Mouse (Mus musculus): ENCODE results near the gene Hes7. TPM values are rescaled to one million over a fixed set of nuclear protein-coding genes. Genes with fewer than 3 reads are reported as not detected.
A peak's percentile ranks its signal among the peaks of the same experiment; 100 is the strongest.

Gene Hes7
- polyA plus RNA-seq, 1 experiment from 2014 or later, result 0.09 TPM

DNA sequence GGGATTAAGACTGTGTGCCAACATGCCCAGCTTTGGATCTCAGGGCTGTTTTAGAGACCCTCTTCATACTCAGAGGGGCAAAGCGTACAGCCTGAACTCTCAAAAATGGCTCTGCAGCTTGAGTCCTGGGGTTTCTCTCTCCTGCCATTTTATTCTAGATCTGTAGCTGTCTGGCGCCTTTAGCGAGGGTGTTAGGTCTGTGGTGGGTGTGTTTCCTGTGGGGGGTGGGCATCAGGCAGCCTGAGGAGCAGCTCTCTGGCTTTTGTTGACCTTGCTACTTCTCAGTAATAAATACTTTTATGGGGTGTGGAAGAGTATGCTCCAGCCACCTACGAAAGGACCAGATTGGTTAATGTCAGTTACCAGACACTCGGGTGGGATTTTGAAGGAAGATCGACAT is 42.2 kb upstream of the Hes7 start:
- Histone ChIP-seq H3K27ac (replicated peaks) (no peak overlapping the region), H3K9me3 (replicated peaks) (no peaks in the 10 kb centered on the region), H3K4me1 (peaks cover 10% of the 10 kb centered on the region), H3K4me3 (no peak overlapping the region), H3K36me3 (no peaks in the 10 kb centered on the region), H3K27me3 (ENCODE audit: low read depth, poor library complexity, severe bottlenecking) (no peaks in the 10 kb centered on the region)
- no peak for DNase-seq (ENCODE audit: low spot score)
- 82% methylated on average over 6 of the region's 6 CpGs for WGBS

DNA sequence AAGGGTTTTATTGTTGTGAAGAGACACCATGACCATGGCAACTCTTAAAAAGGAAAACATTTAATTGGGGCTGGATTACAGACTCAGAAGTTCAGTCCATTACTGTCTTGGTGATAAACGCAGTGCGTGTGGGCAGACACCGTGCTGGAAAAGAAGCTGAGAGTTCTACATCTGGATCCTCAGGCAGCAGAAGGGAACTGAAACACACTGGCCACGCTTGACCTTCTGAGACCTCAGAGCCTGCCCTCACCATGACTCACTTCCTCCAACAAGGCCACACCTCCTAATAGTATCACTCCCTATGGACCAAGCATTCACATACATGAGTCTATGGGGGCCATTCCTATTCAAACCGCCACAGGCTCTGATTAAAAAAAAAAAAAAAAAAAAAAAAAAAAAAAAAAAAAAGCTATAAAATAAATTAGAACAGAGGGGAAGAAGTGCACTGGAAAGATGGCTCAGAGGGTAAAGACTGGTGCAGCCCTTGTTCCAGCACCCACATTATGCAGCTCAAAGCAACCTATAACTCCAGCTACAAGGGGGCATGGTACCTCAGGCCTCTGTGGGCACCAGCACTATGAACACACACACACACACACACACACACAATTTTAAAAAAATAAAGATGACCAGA is 41.3 kb upstream of the Hes7 start:
- 91% methylated on average over 5 of the region's 5 CpGs for WGBS
- DNase-seq (ENCODE audit: low spot score), result no peak
- Histone ChIP-seq H3K4me3 (no peak overlapping the region), H3K4me1 (peaks cover 10% of the 10 kb centered on the region), H3K27ac (replicated peaks) (no peak overlapping the region), H3K36me3 (no peaks in the 10 kb centered on the region), H3K9me3 (replicated peaks) (no peaks in the 10 kb centered on the region), H3K27me3 (ENCODE audit: low read depth, poor library complexity, severe bottlenecking) (no peaks in the 10 kb centered on the region)

DNA sequence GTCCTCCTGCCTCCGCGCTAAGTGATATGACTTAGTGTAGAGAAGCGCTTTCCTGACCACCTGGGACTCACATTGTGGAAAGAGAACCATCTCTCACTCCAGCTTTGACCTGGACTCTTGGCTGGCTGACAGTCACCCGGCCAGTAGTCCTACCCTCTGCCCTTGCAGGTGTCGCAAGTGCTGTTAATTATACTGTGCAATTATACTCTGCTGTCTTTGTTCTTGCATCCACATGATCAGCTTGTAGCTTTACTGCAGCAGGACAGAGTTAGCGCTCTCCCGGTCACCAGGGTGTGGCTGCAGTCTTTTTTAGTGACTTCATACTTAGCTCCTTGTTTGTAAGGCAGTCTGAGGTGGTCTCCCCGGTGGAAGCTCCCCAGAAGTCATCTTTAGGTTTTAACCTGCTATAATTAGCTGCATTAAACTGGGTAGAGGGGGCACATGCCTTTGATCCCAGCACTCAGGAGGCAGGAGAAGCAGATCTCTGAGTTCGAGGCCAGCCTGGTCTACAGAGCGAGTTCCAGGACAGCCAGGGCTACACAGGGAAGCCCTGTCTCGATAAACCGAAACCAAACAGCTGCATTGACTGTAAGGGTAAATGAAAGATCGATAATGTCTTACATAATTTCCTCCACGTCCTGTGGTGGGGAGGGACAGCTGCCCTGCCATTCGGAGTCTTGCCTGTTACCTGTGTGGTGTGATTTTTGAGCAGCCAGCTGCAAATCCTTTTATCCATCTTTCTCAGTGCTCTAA is 39.9 kb upstream of the Hes7 start:
- Histone ChIP-seq H3K27ac (replicated peaks) (no peak overlapping the region), H3K36me3 (no peaks in the 10 kb centered on the region), H3K9me3 (replicated peaks) (no peaks in the 10 kb centered on the region), H3K27me3 (ENCODE audit: low read depth, poor library complexity, severe bottlenecking) (no peaks in the 10 kb centered on the region), H3K4me3 (no peak overlapping the region), H3K4me1 (no peaks in the 10 kb centered on the region)
- DNase-seq (ENCODE audit: low spot score), result no peak
- WGBS, result 89% methylated on average over 15 of the region's 15 CpGs

DNA sequence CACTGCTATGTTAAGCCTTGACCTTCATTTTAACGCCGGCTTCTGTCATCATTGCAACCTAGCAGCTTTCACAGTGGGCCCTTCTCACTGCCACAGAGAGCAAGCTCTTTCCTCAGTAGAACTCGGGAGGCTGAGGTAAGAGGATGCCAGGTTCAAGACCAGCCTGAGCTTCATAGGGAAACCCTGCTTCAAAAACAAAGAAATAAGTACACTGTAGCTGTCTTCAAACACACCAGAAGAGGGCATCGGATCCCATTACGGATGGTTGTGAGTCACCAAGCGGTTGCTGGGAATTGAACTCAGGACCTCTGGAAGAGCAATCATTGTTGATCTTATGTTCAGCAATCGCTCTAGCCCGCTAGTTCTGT is 39.4 kb upstream of the Hes7 start:
- 87% methylated on average over 8 of the region's 8 CpGs for WGBS
- Histone ChIP-seq H3K9me3 (replicated peaks) (no peaks in the 10 kb centered on the region), H3K4me1 (no peaks in the 10 kb centered on the region; the same call in 1 of the 2 replicates), H3K4me3 (no peak overlapping the region), H3K27me3 (ENCODE audit: low read depth, poor library complexity, severe bottlenecking) (no peaks in the 10 kb centered on the region), H3K36me3 (no peaks in the 10 kb centered on the region), H3K27ac (replicated peaks) (no peak overlapping the region)
- no peak for DNase-seq (ENCODE audit: low spot score)

DNA sequence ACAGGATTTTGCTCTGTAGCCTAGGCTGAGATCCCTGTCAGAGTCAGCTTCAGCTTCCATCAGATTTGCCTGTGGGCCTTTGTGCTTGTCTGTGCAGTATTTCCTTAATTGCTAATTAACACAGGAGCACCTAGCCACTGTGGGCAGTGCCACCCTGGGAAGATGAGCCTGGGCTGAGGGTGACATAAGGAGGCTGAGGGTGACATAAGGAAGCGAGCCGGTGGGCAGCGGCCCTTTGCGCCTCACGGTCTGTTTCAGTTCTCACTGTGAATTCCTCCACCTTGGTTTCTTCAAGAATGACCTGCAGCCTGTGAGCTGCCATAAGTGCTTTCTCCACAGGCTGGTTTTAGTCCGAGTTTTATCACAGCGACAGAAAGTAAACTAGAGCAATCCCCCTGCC is 38.6 kb upstream of the Hes7 start:
- Histone ChIP-seq H3K4me3 (no peak overlapping the region), H3K27me3 (ENCODE audit: low read depth, poor library complexity, severe bottlenecking) (no peaks in the 10 kb centered on the region), H3K9me3 (replicated peaks) (no peaks in the 10 kb centered on the region), H3K4me1 (no peaks in the 10 kb centered on the region; the same call in 1 of the 2 replicates), H3K27ac (replicated peaks) (no peak overlapping the region), H3K36me3 (no peaks in the 10 kb centered on the region)
- no peak for DNase-seq (ENCODE audit: low spot score)
- WGBS, result 93% methylated on average over 7 of the region's 7 CpGs

DNA sequence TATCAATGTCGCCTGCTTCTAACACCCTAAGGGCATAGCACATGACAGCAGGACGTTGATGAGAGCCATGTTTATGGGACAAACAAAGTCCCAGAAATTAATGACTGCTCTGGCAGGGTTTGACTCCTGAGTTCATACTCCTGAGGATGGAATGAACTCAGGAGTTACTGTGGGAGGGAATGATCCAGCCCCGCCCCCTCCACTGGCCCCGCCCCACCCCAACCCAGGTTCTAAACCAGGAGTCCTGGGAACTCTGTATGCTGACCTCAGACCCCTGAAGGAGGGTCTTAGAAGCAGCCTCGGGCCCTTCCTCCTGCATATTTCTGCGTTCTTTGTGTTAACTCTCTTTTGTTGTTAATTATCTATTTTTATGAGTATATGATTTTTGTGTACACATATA is 34.6 kb upstream of the Hes7 start:
- no peaks in the 10 kb centered on the region for H3K27me3 ChIP-seq (ENCODE audit: low read depth, poor library complexity, severe bottlenecking)
- DNase-seq (ENCODE audit: low spot score), result no peak
- WGBS, result 63% methylated on average over 6 of the region's 6 CpGs
- peaks cover 12% of the 10 kb centered on the region for H3K36me3 ChIP-seq
- no peak overlapping the region for H3K4me3 ChIP-seq
- no peak overlapping the region for H3K27ac ChIP-seq (replicated peaks)
- H3K9me3 ChIP-seq (replicated peaks), result no peaks in the 10 kb centered on the region
- peaks cover 38% of the 10 kb centered on the region for H3K4me1 ChIP-seq

DNA sequence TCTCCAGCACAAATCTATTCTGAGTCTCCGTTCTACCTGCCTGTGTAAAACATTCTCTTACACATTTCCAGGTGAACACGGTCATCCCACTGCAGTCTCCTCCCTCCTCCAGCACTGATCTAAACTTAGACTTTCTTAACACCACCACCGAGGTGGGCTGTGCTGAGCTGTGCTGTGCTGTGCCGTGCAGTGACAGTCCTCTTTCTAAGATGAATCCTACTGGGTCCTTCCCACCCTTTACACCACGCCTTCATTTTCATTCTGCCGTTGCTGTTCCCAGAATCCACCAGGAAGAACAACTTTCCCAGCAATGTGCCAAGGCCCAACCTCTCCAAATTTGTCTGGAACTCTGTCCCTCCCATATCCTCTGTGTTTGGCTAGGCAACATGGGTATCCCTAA is 33.8 kb upstream of the Hes7 start:
- H3K4me1 ChIP-seq, result peaks cover 42% of the 10 kb centered on the region
- H3K36me3 ChIP-seq, result peaks cover 20% of the 10 kb centered on the region
- no peaks in the 10 kb centered on the region for H3K27me3 ChIP-seq (ENCODE audit: low read depth, poor library complexity, severe bottlenecking)
- no peak overlapping the region for H3K4me3 ChIP-seq
- H3K27ac ChIP-seq (replicated peaks), result no peak overlapping the region
- H3K9me3 ChIP-seq (replicated peaks), result no peaks in the 10 kb centered on the region
- WGBS, result 77% methylated on average over 6 of the region's 6 CpGs
- DNase-seq (ENCODE audit: low spot score), result no peak

DNA sequence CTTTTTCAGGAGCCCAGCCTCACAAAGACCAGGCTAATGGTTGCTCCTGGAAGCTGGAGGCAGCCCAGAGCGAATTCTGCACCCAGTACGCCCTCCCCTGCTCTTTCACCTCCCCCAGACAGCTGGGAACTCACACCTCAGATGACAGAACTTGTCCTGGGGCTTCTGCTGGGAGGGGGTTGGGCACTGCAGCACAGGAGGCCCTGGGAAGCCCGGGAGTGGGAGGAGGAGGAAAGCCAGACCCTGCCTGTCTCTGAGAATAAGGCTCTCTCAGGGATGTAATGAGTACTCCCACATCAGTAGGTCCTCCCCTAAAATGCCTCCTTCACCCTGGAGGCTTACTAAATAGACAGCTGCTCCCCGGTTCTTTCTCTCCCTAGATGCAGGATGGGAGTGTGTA is 33.1 kb upstream of the Hes7 start:
- peaks cover 27% of the 10 kb centered on the region for H3K36me3 ChIP-seq
- 48% methylated on average over 4 of the region's 4 CpGs for WGBS
- peak overlapping the region; percentile 57; the same call in 1 of the 2 replicates for H3K27ac ChIP-seq (replicated peaks)
- no peaks in the 10 kb centered on the region for H3K27me3 ChIP-seq (ENCODE audit: low read depth, poor library complexity, severe bottlenecking)
- H3K4me3 ChIP-seq, result 0 out of 2 replicates have a peak overlapping the region, but pooled peaks have one; percentile 16
- no peak for DNase-seq (ENCODE audit: low spot score)
- peaks cover 49% of the 10 kb centered on the region for H3K4me1 ChIP-seq
- no peaks in the 10 kb centered on the region for H3K9me3 ChIP-seq (replicated peaks)

DNA sequence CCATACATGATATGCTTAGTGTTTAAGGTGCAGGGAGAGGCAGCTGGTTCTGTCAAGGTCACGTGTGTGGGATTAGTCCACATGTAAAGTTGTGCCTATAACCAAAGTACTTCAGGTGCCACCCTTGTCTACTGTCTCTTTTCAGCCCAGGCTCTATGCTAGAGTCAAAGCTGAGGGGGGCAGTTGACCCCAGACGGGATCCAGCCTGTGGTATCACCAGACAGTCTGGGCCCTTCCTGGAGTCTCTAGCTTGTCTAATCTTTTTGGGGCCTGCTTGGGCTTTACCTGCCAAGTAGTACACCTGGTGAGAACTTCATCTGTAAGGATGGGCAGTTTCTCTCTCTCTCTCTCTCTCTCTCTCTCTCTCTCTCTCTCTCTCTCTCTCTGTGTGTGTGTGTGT is 32.6 kb upstream of the Hes7 start:
- peaks cover 29% of the 10 kb centered on the region for H3K36me3 ChIP-seq
- peaks cover 51% of the 10 kb centered on the region for H3K4me1 ChIP-seq
- 69% methylated on average over 2 of the region's 2 CpGs for WGBS
- H3K27me3 ChIP-seq (ENCODE audit: low read depth, poor library complexity, severe bottlenecking), result no peaks in the 10 kb centered on the region
- DNase-seq (ENCODE audit: low spot score), result no peak
- H3K4me3 ChIP-seq, result peak overlapping the region; percentile 83
- H3K9me3 ChIP-seq (replicated peaks), result no peaks in the 10 kb centered on the region
- H3K27ac ChIP-seq (replicated peaks), result peak overlapping the region; percentile 99

DNA sequence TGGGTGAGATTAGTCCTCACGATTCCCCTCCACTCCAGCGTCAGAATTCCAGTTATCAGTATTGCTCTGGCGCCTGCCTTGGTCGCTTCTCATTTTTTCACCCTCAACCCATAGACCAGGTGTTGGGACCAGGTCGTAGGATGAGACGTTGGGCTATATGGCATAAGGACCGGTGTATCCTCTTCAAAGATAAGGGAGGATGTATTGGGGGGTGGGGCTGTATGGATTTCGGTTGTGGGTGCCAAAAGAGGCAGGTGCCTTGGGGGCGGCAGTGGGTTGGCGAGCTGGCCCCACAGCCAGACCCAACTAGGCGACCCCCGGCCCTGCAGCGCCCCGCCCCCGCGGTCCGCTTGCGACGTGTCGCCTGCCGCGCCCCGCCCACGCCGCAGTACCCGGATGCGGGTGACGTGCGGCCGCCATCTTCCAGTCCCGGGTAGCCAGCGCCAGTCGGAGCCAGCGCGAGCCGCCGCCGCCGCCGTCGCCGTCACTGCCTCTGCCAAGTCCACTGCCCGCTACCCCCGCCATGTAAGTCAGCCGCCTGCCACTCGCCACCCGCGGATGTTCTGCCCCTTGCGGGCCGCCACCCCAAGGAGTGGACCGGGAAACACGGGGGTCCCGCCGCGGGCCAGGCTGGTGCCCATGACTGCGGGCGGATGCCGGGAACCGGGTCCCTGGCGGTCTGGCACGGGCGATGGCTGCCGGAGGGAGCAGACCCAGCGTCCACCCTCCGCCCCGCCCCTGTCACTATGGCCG is 31.9 kb upstream of the Hes7 start, which contains the start of gene Vamp2:
Gene Vamp2, plus strand, starts transcription at position 388 of the 753 bp plus-strand sequence.
- Histone ChIP-seq H3K27ac (replicated peaks) (peak within 1 kb of the TSS; percentile 99), H3K4me1 (peaks cover 51% of the 10 kb centered on the region), H3K9me3 (replicated peaks) (no peaks in the 10 kb centered on the region), H3K36me3 (peaks cover 33% of the 10 kb centered on the region), H3K27me3 (ENCODE audit: low read depth, poor library complexity, severe bottlenecking) (no peaks in the 10 kb centered on the region), H3K4me3 (peak within 1 kb of the TSS; percentile 83)
- peak; percentile 93 for DNase-seq (ENCODE audit: low spot score)
- WGBS, result 1% methylated on average over 67 of the region's 67 CpGs

DNA sequence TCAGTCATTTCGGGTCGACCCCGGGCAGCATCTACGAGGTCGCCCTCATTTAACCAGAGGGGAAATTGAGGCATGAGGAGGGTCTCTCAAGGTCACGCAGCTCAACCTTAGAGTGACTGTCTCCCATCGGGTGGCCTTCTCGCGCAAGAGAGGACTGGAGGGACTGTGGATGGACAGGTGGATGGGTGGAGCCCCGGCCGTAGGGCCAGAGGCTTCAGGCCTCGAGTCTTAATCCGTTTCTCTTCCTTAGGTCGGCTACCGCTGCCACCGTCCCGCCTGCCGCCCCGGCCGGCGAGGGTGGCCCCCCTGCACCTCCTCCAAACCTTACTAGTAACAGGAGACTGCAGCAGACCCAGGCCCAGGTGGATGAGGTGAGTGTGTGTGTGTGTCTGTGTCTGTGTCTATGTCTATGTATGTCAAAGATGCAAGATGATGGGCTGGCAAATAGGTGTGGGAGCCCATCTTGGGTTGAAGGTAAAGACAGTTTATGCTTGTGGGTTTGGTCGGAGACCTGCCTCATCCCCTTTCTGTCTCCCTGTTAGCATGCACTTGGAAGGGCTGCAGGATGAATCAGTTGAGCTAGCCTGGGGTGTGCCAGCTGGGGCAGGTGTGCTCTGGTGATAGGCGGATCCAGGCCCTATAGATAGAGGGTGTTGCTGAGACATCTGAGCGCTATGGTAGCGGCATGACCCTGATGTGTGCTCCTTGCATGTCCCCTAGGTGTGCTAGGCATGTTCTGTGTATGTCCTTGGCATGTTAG is 31.2 kb upstream of the Hes7 start:
- no peak for DNase-seq (ENCODE audit: low spot score)
- H3K36me3 ChIP-seq, result peaks cover 33% of the 10 kb centered on the region
- peaks cover 54% of the 10 kb centered on the region for H3K4me1 ChIP-seq
- H3K9me3 ChIP-seq (replicated peaks), result no peaks in the 10 kb centered on the region
- H3K27me3 ChIP-seq (ENCODE audit: low read depth, poor library complexity, severe bottlenecking), result no peaks in the 10 kb centered on the region
- H3K27ac ChIP-seq (replicated peaks), result peak overlapping the region; percentile 99
- 12% methylated on average over 25 of the region's 25 CpGs for WGBS
- peak overlapping the region; percentile 83 for H3K4me3 ChIP-seq

DNA sequence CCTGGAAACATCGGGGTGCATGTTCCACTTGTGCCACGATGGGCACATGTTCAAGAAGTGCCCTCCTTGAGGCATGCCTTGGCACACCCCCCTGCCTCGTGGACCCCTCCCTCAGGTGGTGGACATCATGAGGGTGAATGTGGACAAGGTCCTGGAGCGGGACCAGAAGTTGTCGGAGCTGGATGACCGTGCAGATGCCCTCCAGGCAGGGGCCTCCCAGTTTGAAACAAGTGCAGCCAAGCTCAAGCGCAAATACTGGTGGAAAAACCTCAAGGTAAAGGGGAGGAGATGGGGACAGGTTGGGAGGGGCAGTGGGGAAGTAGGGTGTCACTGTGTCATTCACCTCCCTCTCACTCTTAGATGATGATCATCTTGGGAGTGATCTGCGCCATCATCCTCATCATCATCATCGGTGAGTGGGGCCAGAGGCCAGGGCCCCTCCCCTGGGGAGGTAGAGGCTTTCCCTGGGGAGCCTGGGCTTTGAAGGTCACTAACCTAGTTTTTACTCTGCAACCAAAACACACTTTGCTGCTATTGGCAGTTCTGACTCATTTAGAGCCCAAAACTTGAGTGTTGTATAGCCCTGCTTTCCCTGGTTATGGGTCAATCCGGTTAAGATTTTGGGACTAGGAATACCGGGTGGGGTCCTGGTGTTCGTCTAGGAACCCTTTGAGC is 30.5 kb upstream of the Hes7 start:
- WGBS, result 91% methylated on average over 12 of the region's 12 CpGs
- Histone ChIP-seq H3K4me3 (peak overlapping the region; percentile 83), H3K27ac (replicated peaks) (peak overlapping the region; percentile 99), H3K9me3 (replicated peaks) (no peaks in the 10 kb centered on the region), H3K4me1 (peaks cover 60% of the 10 kb centered on the region), H3K27me3 (ENCODE audit: low read depth, poor library complexity, severe bottlenecking) (no peaks in the 10 kb centered on the region), H3K36me3 (peaks cover 33% of the 10 kb centered on the region)
- DNase-seq (ENCODE audit: low spot score), result no peak

All from midbrain, embryonic 10.5 days (tissue).